8 mouse cellular contexts compared by ENCODE assay signal in the genomic region with DNA sequence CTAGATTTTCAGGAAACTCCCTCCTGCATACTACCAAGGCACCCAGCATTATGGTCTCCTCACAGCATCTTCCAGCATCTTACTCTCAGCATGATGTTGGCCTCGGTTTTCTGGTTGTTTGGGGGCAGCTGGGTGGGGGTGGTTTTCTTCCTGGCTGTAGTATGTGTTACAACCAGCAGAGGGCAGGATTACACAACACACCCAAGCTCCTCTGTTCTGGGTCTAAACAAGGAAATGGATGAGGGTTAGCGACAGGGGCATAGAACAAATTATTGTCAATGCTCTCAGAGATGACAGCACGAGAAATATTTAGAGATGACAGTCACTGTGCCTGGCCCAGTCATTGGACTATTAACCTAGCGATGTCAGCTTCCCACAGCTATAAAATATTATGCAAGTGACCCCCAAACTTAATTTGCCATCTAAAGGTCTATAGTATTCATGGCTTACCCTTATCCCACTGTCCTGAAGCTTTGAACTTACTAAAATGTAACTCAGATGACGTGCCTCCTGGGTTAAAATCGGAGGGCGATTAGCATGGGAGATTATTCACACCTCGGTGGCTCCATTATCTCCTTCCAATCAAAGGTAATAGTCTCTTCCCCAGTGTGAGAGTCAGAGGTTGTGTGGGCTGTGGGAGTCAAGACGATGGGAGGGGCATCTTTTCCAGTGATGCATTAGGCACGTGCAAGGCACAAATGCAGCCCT. TPM values are rescaled to one million over a fixed set of nuclear protein-coding genes. Genes with fewer than 3 reads are reported as not detected.
A peak's percentile ranks its signal among the peaks of the same experiment; 100 is the strongest.
DNase-seq lines count a peak whose midpoint lies in the region; ATAC-seq lines count a peak whose summit lies in the region.

No protein-coding gene starts in this region.

- peak; percentile 87 to 92 for ATAC-seq in hematopoietic stem cell, adult 5-6 weeks (replicated peaks in 1 of 2; ENCODE audit: insufficient read depth in 1 of 2, low FRiP score in 2 of 2, low TSS enrichment in 1 of 2, low read depth in 1 of 2, poor library complexity in 2 of 2, severe bottlenecking in 2 of 2)

- peak; percentile 33 to 81 for DNase-seq in adrenal gland, adult (ENCODE audit: inconsistent age in 2 of 2, low spot score in 1 of 2)
- no peak for DNase-seq in adrenal gland, adult 8-10 months
- DNase-seq in adrenal gland, adult 2 months = peak; percentile 40
- peak; percentile 43 for DNase-seq in embryo, embryonic 11.5 days (ENCODE audit: low read depth, low spot score)
- peak; percentile 4 for DNase-seq in large intestine, adult 2 months (ENCODE audit: low read depth, low spot score)
- DNase-seq in lung, postnatal 14 days = peak; percentile 50
- peak; percentile 82 for DNase-seq in retina, postnatal 1 day

- WGBS in large intestine, adult 2 months = 13% methylated on average over 10 of the region's 10 CpGs

RNA-seq across cellular contexts. Expression of a gene that starts 52.2 kb away (rescaled TPM):
- total RNA-seq in adrenal gland, adult 8-10 months (2022) = 10 to 100 TPM; 39.7 to 69.5 (median 52.6) TPM
- 10 to 100 TPM; 58.7 to 77.9 TPM for total RNA-seq in adrenal gland, adult 2 months (2021)
- 12.8 and 13.8 TPM in 2 replicates for polyA plus RNA-seq in adrenal gland, adult 2 months (2012; rRNA removed)
- total RNA-seq in hematopoietic stem cell, adult 5-6 weeks (2017) = 36.3 and 43.4 TPM in 2 replicates
- polyA plus RNA-seq in large intestine, adult 2 months (2012; rRNA removed) = 10.0 and 14.8 TPM in 2 replicates
